Mouse (Mus musculus) v-Abl transformed pro-B cells (cell line): Measurements from ENCODE around the gene Tcf7l1.

Source experiments
- in situ Hi-C, 2 experiments: fragments of 400-800 bp; cut with MboI; formaldehyde crosslinking; loops; one replicate each; pipeline ENCODE4 v1.15.1; 2025; ENCODE audit not compliant: unreplicated experiment in 2 of 2

Tcf7l1 gene

DNA sequence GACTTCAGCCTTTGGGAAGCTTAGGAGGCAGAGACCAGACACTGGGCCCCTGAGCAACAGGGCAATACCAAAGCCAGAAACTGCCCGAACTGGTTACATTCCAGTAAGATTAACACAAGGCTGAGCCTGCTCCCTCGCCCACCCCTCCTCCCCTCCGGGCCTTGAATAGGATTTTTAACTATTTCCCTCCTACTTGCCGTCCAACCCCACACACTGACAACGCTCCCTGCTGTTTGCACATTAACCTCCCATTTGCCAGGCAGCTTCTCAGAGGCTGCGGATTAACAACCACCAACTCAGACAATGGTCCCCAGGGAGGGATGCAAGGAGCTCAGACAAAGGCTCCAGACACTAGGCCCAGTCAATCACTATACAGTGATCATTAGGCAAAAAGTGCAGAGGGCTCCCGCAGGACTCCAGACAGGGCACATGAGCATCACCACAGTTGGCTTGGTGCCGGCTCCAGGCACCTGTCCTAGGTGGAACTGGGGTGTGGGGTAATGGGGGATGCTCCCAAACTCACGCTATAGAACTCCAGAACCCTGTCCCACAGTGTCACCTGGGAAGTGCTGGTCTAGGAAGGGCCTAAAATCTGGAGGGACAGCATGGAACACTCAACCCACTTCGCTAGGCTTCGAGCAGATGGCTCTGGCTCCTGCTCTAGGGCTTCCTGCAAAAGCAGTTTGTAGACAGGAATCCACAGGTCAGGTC lies 111.4 kb downstream of the Tcf7l1 start:
- in situ Hi-C loops: no loop called here

DNA sequence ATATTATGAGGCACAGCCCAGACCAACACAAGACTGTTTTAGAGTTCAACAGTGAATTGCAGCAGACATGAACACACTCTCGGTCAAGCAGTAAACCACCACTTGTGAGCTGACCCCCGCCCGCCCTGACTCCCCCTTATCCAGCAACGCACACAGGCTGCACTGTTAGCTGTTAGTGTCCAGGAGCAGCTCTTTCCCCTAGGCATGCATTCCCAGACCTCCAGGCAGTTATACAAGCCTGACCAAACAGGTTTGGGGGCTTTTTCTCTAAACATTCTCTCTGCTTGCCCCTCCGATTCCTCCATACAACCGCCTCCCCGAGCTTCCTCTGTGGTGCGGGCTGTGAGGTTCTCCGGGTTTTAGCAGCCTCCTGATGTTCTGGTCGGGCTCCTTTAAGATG lies 112.0 kb downstream of the Tcf7l1 start:
- in situ Hi-C loops: no loop called here

GRCm38 (mm10) chr6:72676376-72676775 lies 112.7 kb downstream of the Tcf7l1 start:
- in situ Hi-C loops: no loop called here

GRCm38 (mm10) chr6:72673751-72674150 lies 115.3 kb downstream of the Tcf7l1 start:
- in situ Hi-C loops: no loop called here

DNA sequence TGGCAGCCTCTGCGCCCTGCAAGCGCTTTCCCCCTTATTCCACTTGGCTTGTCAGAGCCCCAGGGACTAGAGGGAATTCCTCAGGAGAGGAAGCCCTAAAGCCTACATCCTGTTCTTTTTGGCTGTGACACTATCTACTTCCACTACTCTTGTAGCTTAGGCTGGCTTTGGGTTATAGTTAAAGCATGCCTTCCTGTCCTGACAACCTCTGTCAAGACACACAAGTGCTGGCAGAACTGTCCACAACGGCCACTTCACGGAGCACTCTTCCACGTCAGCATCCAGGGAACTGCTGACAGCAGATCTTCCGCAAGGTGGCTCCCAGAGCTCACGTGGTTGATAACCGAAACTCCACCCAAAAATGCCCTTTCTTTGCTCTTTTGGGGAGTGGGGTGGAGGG lies 117.9 kb downstream of the Tcf7l1 start:
- in situ Hi-C loops: no loop called here

GRCm38 (mm10) chr6:72667021-72667420 lies 122.0 kb downstream of the Tcf7l1 start:
- in situ Hi-C loops: loop anchor here (10.0 kb wide), 3 partner anchors 88 to 488 kb away; partner anchors contain the start of gene Tcf7l1 (in 1 of the 2)

DNA sequence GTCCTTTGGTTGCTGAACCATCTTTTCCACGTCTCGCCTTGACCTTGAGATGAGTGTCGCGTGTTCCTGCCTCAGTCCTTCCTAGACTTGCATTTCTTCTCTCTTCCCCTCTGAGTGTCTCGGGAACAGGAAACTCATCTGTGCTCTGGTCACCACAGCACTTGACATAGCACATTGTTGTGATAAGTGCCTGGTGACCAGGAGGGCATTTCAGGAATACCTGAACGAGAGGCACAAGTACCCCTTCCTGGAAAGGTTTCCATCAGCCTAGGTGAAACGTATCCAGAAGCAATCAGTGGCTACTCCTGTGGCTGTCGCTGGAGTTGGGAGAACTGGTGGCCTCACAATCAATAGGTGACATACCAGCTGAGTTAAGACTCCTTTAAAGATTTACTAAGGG lies 124.8 kb downstream of the Tcf7l1 start:
- in situ Hi-C loops: loop anchor here (10.0 kb wide), 3 partner anchors 91 to 491 kb away; partner anchors contain the start of gene Tcf7l1 (in 1 of the 2)

GRCm38 (mm10) chr6:72663000-72663399 lies 126.1 kb downstream of the Tcf7l1 start:
- in situ Hi-C loops: loop anchor here (10.0 kb wide), 3 partner anchors 92 to 492 kb away; partner anchors contain the start of gene Tcf7l1 (in 1 of the 2)

GRCm38 (mm10) chr6:72660391-72660720 lies 128.7 kb downstream of the Tcf7l1 start:
- in situ Hi-C loops: loop anchor here (10.0 kb wide), 3 partner anchors 94 to 494 kb away; partner anchors contain the start of gene Tcf7l1 (in 1 of the 2)

DNA sequence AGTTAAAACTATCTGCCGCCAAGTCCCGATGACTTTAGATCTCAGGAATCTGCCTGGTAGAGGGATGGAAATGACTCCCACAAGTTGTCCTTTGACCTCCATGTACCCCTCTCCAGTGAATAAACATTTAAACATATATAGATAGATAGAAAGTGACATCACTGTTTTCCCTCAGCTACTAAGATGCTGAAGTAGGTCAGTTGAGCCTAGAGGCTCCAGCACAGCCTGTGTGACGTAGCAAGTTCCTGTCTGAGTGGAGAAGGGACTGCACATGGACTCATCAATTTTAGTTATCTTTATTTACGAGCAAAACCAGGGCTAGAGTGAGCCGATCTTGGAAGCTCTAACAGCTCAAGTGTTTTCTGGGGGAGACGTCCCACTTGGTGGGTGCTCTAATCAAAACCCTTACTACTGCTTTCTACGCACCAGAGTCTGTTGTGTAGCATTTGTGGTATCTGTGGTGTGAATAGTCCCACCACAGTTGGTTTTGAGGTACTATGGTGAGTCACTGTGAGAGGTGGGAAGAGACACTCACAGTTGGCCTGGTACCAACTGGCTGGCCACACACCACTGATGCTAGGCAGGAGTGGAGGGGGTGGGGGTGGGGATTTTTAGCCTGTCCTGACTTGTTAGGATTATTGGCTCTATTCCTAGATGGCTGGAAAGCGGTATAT lies 129.2 kb downstream of the Tcf7l1 start:
- in situ Hi-C loops: loop anchor here (10.0 kb wide), 3 partner anchors 95 to 495 kb away; partner anchors contain the start of gene Tcf7l1 (in 2 of the 2)

DNA sequence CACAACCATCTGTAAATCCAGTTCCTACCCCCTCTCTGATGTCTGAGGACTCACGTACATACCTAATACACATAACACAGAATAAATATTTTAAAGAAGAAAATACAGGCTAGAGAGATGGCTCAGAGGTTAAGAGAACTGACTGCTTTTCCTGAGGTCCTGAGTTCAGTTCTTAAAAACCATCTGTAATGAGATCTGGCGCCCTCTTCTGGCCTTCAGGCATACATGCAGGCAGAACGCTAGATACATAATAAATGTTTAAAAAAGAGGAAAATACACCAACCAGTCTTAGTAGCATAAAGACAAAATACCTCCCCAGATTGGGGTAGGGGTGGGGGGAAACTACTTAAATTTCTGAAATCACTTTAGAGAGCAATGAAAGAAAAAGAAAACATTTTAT lies 131.0 kb downstream of the Tcf7l1 start:
- in situ Hi-C loops: loop anchor here in 1 of 2 experiments (10.0 kb wide), 1 partner anchor 127 kb away; the partner anchor contains the start of gene Tcf7l1

DNA sequence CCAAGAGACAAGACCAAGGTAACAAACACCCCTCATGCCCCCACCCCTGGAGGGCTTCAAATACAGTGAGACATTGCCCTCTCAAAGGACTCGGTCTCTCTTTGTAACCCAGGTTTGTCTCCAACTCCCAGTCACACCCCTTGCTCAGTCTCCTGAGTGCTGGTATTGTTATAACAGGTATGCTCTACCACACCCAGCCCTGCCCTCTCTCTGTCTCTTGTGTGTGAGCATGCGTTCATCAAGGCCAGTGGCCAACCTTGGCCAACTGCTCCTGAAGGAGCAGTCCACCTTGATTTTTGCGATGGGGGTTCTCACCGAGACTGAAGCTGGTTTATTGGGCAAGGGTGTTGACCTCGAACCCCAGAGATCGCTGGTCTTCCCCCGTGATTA lies 133.0 kb downstream of the Tcf7l1 start:
- in situ Hi-C loops: loop anchor here in 1 of 2 experiments (10.0 kb wide), 1 partner anchor 129 kb away; the partner anchor contains the start of gene Tcf7l1

DNA sequence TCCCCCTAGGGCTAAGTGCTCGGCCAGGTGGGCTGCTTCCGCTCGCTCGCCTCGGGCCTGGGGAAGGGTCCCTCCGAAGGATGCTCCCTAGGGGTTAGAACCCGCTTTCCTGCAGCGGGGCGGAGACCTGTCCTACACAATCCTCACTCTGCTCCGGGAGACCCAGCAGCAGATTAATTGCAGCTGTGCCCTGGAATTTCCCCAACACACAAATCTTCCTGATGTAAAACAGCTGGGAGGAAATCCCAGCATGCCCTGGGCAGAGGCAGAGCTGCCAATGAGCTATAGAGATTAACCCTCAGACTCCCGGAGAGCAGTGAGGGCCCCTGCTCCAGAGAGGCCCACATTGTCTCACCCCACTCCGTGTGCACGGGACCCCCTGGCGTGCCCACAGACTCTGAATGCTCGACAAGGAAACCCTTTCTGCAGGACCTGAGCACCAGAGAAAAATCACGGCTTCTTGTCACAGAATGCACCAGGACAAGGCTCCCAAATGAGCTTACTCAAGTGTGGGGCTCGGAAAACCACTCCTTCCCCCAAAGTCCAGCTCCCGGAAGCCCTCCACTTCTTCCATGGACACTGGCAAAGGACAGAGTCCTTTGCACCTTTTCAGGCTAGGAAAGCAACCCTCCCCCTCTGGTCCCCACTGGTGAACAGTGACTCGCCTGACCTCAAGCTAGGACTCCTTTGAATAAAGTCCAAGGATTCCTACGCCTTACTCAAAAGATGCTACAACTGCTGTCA lies 133.6 kb downstream of the Tcf7l1 start:
- in situ Hi-C loops: loop anchor here in 1 of 2 experiments (10.0 kb wide), 1 partner anchor 129 kb away; the partner anchor contains the start of gene Tcf7l1

GRCm38 (mm10) chr6:72654355-72654754 lies 134.7 kb downstream of the Tcf7l1 start:
- in situ Hi-C loops: loop anchor here (5.0 to 10.0 kb wide), 2 partner anchors 98 to 130 kb away; partner anchors contain the start of gene Tcf7l1 (in 1 of the 2)

- in situ Hi-C loops: loop anchor here (5.0 to 10.0 kb wide), 2 partner anchors 99 to 131 kb away; partner anchors contain the start of gene Tcf7l1 (in 1 of the 2)
Measured at GRCm38 (mm10) chr6:72653419-72653818, 135.6 kb downstream of the Tcf7l1 start.

- in situ Hi-C loops: loop anchor here (5.0 to 10.0 kb wide), 2 partner anchors 102 to 134 kb away; partner anchors contain the start of gene Tcf7l1 (in 1 of the 2)
Measured at GRCm38 (mm10) chr6:72650338-72650851, 138.7 kb downstream of the Tcf7l1 start.

- in situ Hi-C loops: loop anchor here in 1 of 2 experiments (25.0 kb wide), 1 partner anchor 364 kb away; no protein-coding TSS in a partner anchor
Measured at GRCm38 (mm10) chr6:72648002-72648595, 141.0 kb downstream of the Tcf7l1 start.

DNA sequence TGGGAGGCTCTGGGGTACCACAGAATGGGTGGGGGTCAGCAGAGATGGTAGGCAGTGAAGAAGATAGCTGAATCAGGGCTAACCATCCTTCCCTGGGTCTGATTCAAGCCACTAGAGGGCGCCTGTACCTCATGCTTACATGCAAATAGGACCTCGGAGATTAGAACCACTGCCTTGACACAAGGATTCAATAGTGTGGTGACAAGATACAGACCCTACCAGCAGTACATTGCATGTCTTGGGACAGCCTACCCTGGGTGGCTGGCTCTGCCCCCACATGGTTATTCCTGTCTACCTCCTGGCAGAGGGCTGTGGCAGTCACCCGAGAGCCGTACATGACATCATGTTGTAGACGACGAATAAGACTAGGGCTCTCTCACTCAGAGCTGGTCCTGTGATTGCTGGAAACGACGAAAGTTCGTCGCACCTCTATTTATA lies 141.7 kb downstream of the Tcf7l1 start:
- in situ Hi-C loops: loop anchor here in 1 of 2 experiments (25.0 kb wide), 1 partner anchor 365 kb away; no protein-coding TSS in a partner anchor

- in situ Hi-C loops: loop anchor here in 1 of 2 experiments (25.0 kb wide), 1 partner anchor 367 kb away; no protein-coding TSS in a partner anchor
Measured at GRCm38 (mm10) chr6:72645364-72645763, 143.7 kb downstream of the Tcf7l1 start.
